Mouse (Mus musculus): Measurements from ENCODE around the gene Ttc13. TPM values are rescaled to one million over a fixed set of nuclear protein-coding genes. Genes with fewer than 3 reads are reported as not detected.

Ttc13 gene
- polyA plus RNA-seq, 1 experiment from 2014 or later = 62.6 TPM

- WGBS = 86% methylated on average over 28 of the region's 28 CpGs
These were observed 68.0 kb downstream of the Ttc13 start for GRCm38 (mm10) chr8:124653568-124654475.

DNA sequence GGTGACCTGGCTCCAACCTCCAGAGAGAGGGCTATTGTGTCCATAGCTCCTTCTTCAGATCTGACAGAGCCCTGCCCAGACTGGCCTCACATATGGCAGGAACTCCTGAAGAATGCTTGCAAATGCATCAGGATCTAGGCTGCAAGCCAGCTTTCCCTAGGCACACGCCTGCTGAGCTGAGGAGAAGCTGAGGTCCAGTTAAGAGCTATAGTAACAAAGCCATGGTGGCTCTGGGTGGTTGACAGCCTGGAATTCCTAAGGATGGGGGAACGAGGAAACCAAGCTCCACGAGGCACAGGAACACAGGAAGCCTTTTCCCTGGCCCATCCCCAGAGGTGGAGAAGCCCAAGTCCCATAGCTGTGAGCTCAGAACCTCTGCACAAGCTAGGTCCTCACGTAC is 69.2 kb downstream of the Ttc13 start:
- no peaks in the 10 kb centered on the region for H3K27me3 ChIP-seq (replicated peaks; ENCODE audit: control insufficient read depth, insufficient read depth, low read length)
- peaks cover 15% of the 10 kb centered on the region for H3K4me1 ChIP-seq (replicated peaks; ENCODE audit: control insufficient read depth, insufficient read depth, low read length)
- H3K9ac ChIP-seq (replicated peaks; ENCODE audit: low read depth, low read length) = no peak overlapping the region
- H3K4me2 ChIP-seq (ENCODE audit: low read length) = no peak overlapping the region
- WGBS = 25% methylated on average over 4 of the region's 4 CpGs
- H3K36me3 ChIP-seq (ENCODE audit: control insufficient read depth, insufficient read depth) = no peaks in the 10 kb centered on the region
- H3K27ac ChIP-seq (ENCODE audit: low read length) = peak overlapping the region; percentile 44; the same call in 1 of the 2 replicates
- peak; percentile 47; the same call in 1 of the 2 replicates for ATAC-seq
- no peak overlapping the region for H3K4me3 ChIP-seq (replicated peaks; ENCODE audit: low read length)
- H3K9me3 ChIP-seq (ENCODE audit: control insufficient read depth, low read length) = no peaks in the 10 kb centered on the region

More at GRCm38 (mm10) chr8:124653568-124654475, 68.0 kb downstream of the Ttc13 start:
- H3K27ac ChIP-seq (ENCODE audit: low read length) = no peak overlapping the region
- no peaks in the 10 kb centered on the region for H3K36me3 ChIP-seq (ENCODE audit: control insufficient read depth, insufficient read depth)
- no peak overlapping the region for H3K4me2 ChIP-seq (ENCODE audit: low read length)
- ATAC-seq = no peak
- no peaks in the 10 kb centered on the region for H3K9me3 ChIP-seq (ENCODE audit: control insufficient read depth, low read length)
- H3K4me1 ChIP-seq (replicated peaks; ENCODE audit: control insufficient read depth, insufficient read depth, low read length) = peaks cover 19% of the 10 kb centered on the region
- H3K27me3 ChIP-seq (replicated peaks; ENCODE audit: control insufficient read depth, insufficient read depth, low read length) = no peaks in the 10 kb centered on the region
- H3K4me3 ChIP-seq (replicated peaks; ENCODE audit: low read length) = no peak overlapping the region
- H3K9ac ChIP-seq (replicated peaks; ENCODE audit: low read depth, low read length) = no peak overlapping the region

DNA sequence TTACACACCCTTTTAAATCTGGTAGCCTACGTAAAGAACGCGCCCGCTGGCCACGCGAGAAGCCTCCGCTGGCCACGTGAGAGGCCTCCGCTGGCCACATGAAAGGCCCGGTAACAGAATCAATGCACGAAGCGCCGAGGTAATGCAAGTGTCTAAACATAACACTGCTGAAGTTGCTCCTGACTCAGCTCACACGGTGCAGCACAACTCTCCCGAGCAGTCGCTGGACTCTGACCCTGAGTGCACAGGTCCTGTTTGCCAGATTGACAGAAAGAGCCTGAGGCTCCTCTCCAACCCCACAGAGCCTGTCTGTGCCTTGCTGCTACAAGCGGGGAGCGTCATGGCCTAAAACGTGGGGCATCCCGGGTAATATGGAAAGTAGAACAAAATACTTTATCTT is 70.0 kb downstream of the Ttc13 start:
- Histone ChIP-seq H3K4me2 (ENCODE audit: low read length) (no peak overlapping the region), H3K27ac (ENCODE audit: low read length) (no peak overlapping the region), H3K27me3 (replicated peaks; ENCODE audit: control insufficient read depth, insufficient read depth, low read length) (no peaks in the 10 kb centered on the region), H3K9ac (replicated peaks; ENCODE audit: low read depth, low read length) (no peak overlapping the region), H3K4me3 (replicated peaks; ENCODE audit: low read length) (no peak overlapping the region), H3K4me1 (replicated peaks; ENCODE audit: control insufficient read depth, insufficient read depth, low read length) (peaks cover 15% of the 10 kb centered on the region), H3K36me3 (ENCODE audit: control insufficient read depth, insufficient read depth) (no peaks in the 10 kb centered on the region), H3K9me3 (ENCODE audit: control insufficient read depth, low read length) (no peaks in the 10 kb centered on the region)
- 91% methylated on average over 20 of the region's 20 CpGs for WGBS
- ATAC-seq = no peak

- no peak for ATAC-seq
- Histone ChIP-seq H3K9ac (replicated peaks; ENCODE audit: low read depth, low read length) (no peak overlapping the region), H3K27me3 (replicated peaks; ENCODE audit: control insufficient read depth, insufficient read depth, low read length) (no peaks in the 10 kb centered on the region), H3K27ac (ENCODE audit: low read length) (no peak overlapping the region), H3K4me3 (replicated peaks; ENCODE audit: low read length) (no peak overlapping the region), H3K9me3 (ENCODE audit: control insufficient read depth, low read length) (no peaks in the 10 kb centered on the region), H3K4me2 (ENCODE audit: low read length) (no peak overlapping the region), H3K36me3 (ENCODE audit: control insufficient read depth, insufficient read depth) (no peaks in the 10 kb centered on the region), H3K4me1 (replicated peaks; ENCODE audit: control insufficient read depth, insufficient read depth, low read length) (peaks cover 28% of the 10 kb centered on the region)
These were observed 73.5 kb downstream of the Ttc13 start for GRCm38 (mm10) chr8:124648311-124648710.

- H3K9me3 ChIP-seq (ENCODE audit: control insufficient read depth, low read length) = no peaks in the 10 kb centered on the region
- ATAC-seq = peak; percentile 90
- peaks cover 9% of the 10 kb centered on the region for H3K36me3 ChIP-seq (ENCODE audit: control insufficient read depth, insufficient read depth)
- peak overlapping the region; percentile 40 for H3K9ac ChIP-seq (replicated peaks; ENCODE audit: low read depth, low read length)
- no peaks in the 10 kb centered on the region for H3K27me3 ChIP-seq (replicated peaks; ENCODE audit: control insufficient read depth, insufficient read depth, low read length)
- H3K27ac ChIP-seq (ENCODE audit: low read length) = peak overlapping the region; percentile 81
- peak overlapping the region; percentile 22 for H3K4me2 ChIP-seq (ENCODE audit: low read length)
- 37% methylated on average over 18 of the region's 18 CpGs for WGBS
- H3K4me3 ChIP-seq (replicated peaks; ENCODE audit: low read length) = no peak overlapping the region
- H3K4me1 ChIP-seq (replicated peaks; ENCODE audit: control insufficient read depth, insufficient read depth, low read length) = peaks cover 20% of the 10 kb centered on the region
These were observed 78.0 kb downstream of the Ttc13 start for GRCm38 (mm10) chr8:124643540-124644339.

- H3K4me2 ChIP-seq (ENCODE audit: low read length) = no peak overlapping the region
- H3K9ac ChIP-seq (replicated peaks; ENCODE audit: low read depth, low read length) = no peak overlapping the region
- H3K27ac ChIP-seq (ENCODE audit: low read length) = no peak overlapping the region
- no peak for ATAC-seq
- WGBS = 95% methylated on average over 8 of the region's 8 CpGs
- H3K36me3 ChIP-seq (ENCODE audit: control insufficient read depth, insufficient read depth) = peaks cover 14% of the 10 kb centered on the region
- peaks cover 17% of the 10 kb centered on the region for H3K4me1 ChIP-seq (replicated peaks; ENCODE audit: control insufficient read depth, insufficient read depth, low read length)
- H3K27me3 ChIP-seq (replicated peaks; ENCODE audit: control insufficient read depth, insufficient read depth, low read length) = no peaks in the 10 kb centered on the region
- no peak overlapping the region for H3K4me3 ChIP-seq (replicated peaks; ENCODE audit: low read length)
- no peaks in the 10 kb centered on the region for H3K9me3 ChIP-seq (ENCODE audit: control insufficient read depth, low read length)
These were observed 80.2 kb downstream of the Ttc13 start for GRCm38 (mm10) chr8:124641599-124641998.

DNA sequence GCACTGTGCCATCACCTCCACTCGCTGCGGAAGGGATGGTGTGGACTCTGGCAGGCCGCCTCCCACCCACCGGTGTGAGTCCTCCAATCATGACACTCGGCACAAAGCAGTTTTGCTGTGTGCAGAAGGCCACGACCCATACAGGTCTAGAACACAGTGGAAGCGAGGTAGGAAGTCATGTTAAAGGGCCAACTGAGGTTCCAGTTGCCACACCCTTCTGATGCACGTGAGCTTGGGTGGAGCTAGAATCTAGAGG is 86.6 kb downstream of the Ttc13 start:
- ATAC-seq = no peak
- no peak overlapping the region for H3K4me3 ChIP-seq (replicated peaks; ENCODE audit: low read length)
- WGBS = 85% methylated on average over 8 of the region's 8 CpGs
- no peaks in the 10 kb centered on the region for H3K9me3 ChIP-seq (ENCODE audit: control insufficient read depth, low read length)
- H3K4me2 ChIP-seq (ENCODE audit: low read length) = no peak overlapping the region
- H3K9ac ChIP-seq (replicated peaks; ENCODE audit: low read depth, low read length) = no peak overlapping the region
- H3K27me3 ChIP-seq (replicated peaks; ENCODE audit: control insufficient read depth, insufficient read depth, low read length) = no peaks in the 10 kb centered on the region
- no peak overlapping the region for H3K27ac ChIP-seq (ENCODE audit: low read length)
- peaks cover 17% of the 10 kb centered on the region for H3K4me1 ChIP-seq (replicated peaks; ENCODE audit: control insufficient read depth, insufficient read depth, low read length)
- peaks cover 17% of the 10 kb centered on the region for H3K36me3 ChIP-seq (ENCODE audit: control insufficient read depth, insufficient read depth)

DNA sequence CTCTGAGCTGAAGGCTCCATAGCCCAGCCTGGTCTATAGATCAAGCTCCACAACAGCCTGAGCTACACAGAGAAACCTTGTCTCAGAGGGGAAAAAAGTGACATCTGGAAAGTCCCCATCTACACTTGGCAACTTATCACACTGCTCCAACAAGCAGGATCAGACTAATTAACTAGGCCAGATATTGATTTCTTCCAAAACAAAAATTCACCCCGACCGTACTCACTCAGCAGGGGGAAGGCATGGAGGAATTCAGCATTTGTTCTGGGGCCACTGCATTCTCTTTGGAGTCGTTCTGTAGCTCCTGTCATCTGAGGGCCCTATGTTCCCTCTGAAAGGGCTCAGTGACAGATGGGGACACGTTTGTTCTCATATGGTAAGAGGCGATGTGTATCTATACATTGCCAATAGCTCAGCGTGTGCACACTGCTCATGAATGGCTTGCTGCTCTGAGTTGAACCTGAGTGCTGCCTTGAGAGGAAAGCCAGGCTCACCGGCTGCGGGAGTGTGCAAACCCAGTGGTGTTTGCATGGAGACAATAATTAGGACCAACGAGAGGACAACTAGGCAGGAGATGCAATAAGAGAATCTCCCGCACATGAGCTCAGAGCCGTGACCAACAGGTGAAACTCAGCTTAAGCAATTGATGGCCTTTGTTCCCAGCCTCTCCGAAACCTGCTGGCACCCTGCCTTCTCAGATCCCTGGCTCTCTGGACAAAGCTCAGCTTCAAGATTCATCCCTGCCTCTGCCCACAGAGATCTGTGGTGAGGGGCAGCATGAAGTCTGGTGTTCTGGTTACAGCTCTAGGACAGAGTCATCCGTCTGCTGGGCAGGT is 87.2 kb downstream of the Ttc13 start:
- H3K4me1 ChIP-seq (replicated peaks; ENCODE audit: control insufficient read depth, insufficient read depth, low read length) = peaks cover 17% of the 10 kb centered on the region
- no peak overlapping the region for H3K27ac ChIP-seq (ENCODE audit: low read length)
- WGBS = 48% methylated on average over 13 of the region's 13 CpGs
- no peak overlapping the region for H3K4me2 ChIP-seq (ENCODE audit: low read length)
- peaks cover 17% of the 10 kb centered on the region for H3K36me3 ChIP-seq (ENCODE audit: control insufficient read depth, insufficient read depth)
- H3K9me3 ChIP-seq (ENCODE audit: control insufficient read depth, low read length) = no peaks in the 10 kb centered on the region
- H3K4me3 ChIP-seq (replicated peaks; ENCODE audit: low read length) = no peak overlapping the region
- H3K9ac ChIP-seq (replicated peaks; ENCODE audit: low read depth, low read length) = no peak overlapping the region
- H3K27me3 ChIP-seq (replicated peaks; ENCODE audit: control insufficient read depth, insufficient read depth, low read length) = no peaks in the 10 kb centered on the region
- no peak for ATAC-seq

All from forebrain, embryonic 16.5 days (tissue).